Mouse (Mus musculus) CH12.LX (cell line): ENCODE measurements around the gene Ciao2a. TPM values are rescaled to one million over a fixed set of nuclear protein-coding genes. Genes with fewer than 3 reads are reported as not detected.
A peak's percentile ranks its signal among the peaks of the same experiment; 100 is the strongest.

ENCODE experiments used
- DNase-seq: peaks from one replicate; pipeline ENCODE4 v3.0.0-alpha.2; 2013; ENCODE audit errors: extremely low read depth
- H3K27ac ChIP-seq: 2 replicates; pipeline ENCODE4 v1.5.1; 2012; ENCODE audit warnings: low read depth, mild to moderate bottlenecking, control low read depth, moderate library complexity; ENCODE audit not compliant: insufficient read depth
- H3K27me3 ChIP-seq: replicated peaks from 2 replicates; pipeline ENCODE3; 2012; ENCODE audit warnings: inconsistent platforms
- H3K36me3 ChIP-seq, 2 experiments: replicated peaks in 1 of 2; 2 replicates each; pipeline versions ENCODE3 to v1.6.1; 2012; ENCODE audit warnings: inconsistent platforms in 1 of 2, low read length in 1 of 2, mild to moderate bottlenecking in 1 of 2, mixed read lengths in 1 of 2, moderate library complexity in 1 of 2; ENCODE audit not compliant: control insufficient read depth in 1 of 2, insufficient read depth in 1 of 2
- H3K4me1 ChIP-seq, 2 experiments: 2 replicates each; pipeline ENCODE4 v1.6.1; 2012; ENCODE audit warnings: inconsistent platforms in 1 of 2, moderate library complexity in 1 of 2; ENCODE audit not compliant: insufficient read depth in 2 of 2, control insufficient read depth in 1 of 2
- H3K4me2 ChIP-seq: 2 replicates; pipeline ENCODE4 v1.6.1; 2012; ENCODE audit warnings: low read depth, mild to moderate bottlenecking, control low read depth; ENCODE audit not compliant: poor library complexity, insufficient read depth, severe bottlenecking
- H3K4me3 ChIP-seq, 3 experiments: fragments of 150-350 bp in 1 of 3; sonication (generic) in 1 of 3; replicated peaks in 1 of 3; 2 replicates each; pipeline versions ENCODE3 to v1.5.1; 2011 to 2012; ENCODE audit warnings: low read depth in 2 of 3, low read length in 2 of 3, mild to moderate bottlenecking in 2 of 3, moderate library complexity in 2 of 3, control low read depth in 1 of 3, improper control_type of control experiment in 1 of 3, inconsistent platforms in 1 of 3, mixed read lengths in 1 of 3; ENCODE audit not compliant: poor library complexity in 1 of 3
- H3K79me2 ChIP-seq: replicated peaks from 2 replicates; pipeline ENCODE4 v1.6.1; 2012; ENCODE audit warnings: mild to moderate bottlenecking, moderate library complexity; ENCODE audit not compliant: control insufficient read depth, poor library complexity, insufficient read depth, severe bottlenecking; ENCODE audit errors: extremely low read depth
- H3K9ac ChIP-seq: 2 replicates; pipeline ENCODE4 v1.6.1; 2012; ENCODE audit warnings: low read depth, mild to moderate bottlenecking, control low read depth, moderate library complexity; ENCODE audit not compliant: insufficient read depth
- H3K9me3 ChIP-seq: replicated peaks from 2 replicates; pipeline ENCODE3; 2012; ENCODE audit warnings: low read length, inconsistent platforms, mixed read lengths
- BHLHE40 ChIP-seq: IDR thresholded peaks from 2 replicates; pipeline ENCODE4 v1.6.1; 2011; ENCODE audit warnings: mild to moderate bottlenecking, low read depth, low read length, improper control_type of control experiment
- CHD1 ChIP-seq: IDR thresholded peaks from 2 replicates; pipeline ENCODE4 v1.6.1; 2012; ENCODE audit warnings: low read depth, low read length, improper control_type of control experiment, inconsistent platforms
- CHD2 ChIP-seq: IDR thresholded peaks from 2 replicates; pipeline ENCODE4 v1.6.1; 2011; ENCODE audit warnings: low read length, improper control_type of control experiment
- CTCF ChIP-seq, 2 experiments: IDR thresholded peaks in 1 of 2; conservative IDR thresholded peaks in 1 of 2; 2 replicates each; pipeline ENCODE4 v1.5.1; 2011 to 2012; ENCODE audit warnings: low read depth in 2 of 2, low read length in 2 of 2, improper control_type of control experiment in 1 of 2, inconsistent platforms in 1 of 2, mild to moderate bottlenecking in 1 of 2, moderate library complexity in 1 of 2
- E2F4 ChIP-seq: IDR thresholded peaks from 2 replicates; pipeline ENCODE4 v1.6.1; 2011; ENCODE audit warnings: low read depth, low read length, improper control_type of control experiment; ENCODE audit not compliant: insufficient replicate concordance
- ELF1 ChIP-seq: IDR thresholded peaks from 2 replicates; pipeline ENCODE4 v1.6.1; 2014; ENCODE audit warnings: low read depth, mild to moderate bottlenecking, inconsistent platforms, low read length, improper control_type of control experiment
- EP300 ChIP-seq: IDR thresholded peaks from 2 replicates; pipeline ENCODE4 v1.6.1; 2011; ENCODE audit warnings: low read length, improper control_type of control experiment
- ETS1 ChIP-seq: conservative IDR thresholded peaks from 2 replicates; pipeline ENCODE4 v1.6.1; 2012; ENCODE audit warnings: low read depth, mild to moderate bottlenecking, inconsistent platforms, low read length, improper control_type of control experiment, moderate library complexity
- GABPA ChIP-seq: IDR thresholded peaks from 2 replicates; pipeline ENCODE4 v1.6.1; 2012; ENCODE audit warnings: low read depth, low read length, improper control_type of control experiment, inconsistent platforms; ENCODE audit not compliant: insufficient replicate concordance
- HCFC1 ChIP-seq: IDR thresholded peaks from 2 replicates; pipeline ENCODE4 v1.6.1; 2012; ENCODE audit warnings: low read depth, mild to moderate bottlenecking, inconsistent platforms, low read length, improper control_type of control experiment
- IRF4 ChIP-seq: IDR thresholded peaks from 2 replicates; pipeline ENCODE4 v1.6.1; 2014; ENCODE audit warnings: low read depth, mild to moderate bottlenecking, inconsistent platforms, low read length, improper control_type of control experiment
- JUN ChIP-seq: IDR thresholded peaks from 2 replicates; pipeline ENCODE4 v1.6.1; 2011; ENCODE audit warnings: low read depth, mild to moderate bottlenecking, low read length, improper control_type of control experiment, moderate library complexity; ENCODE audit not compliant: insufficient read depth
- JUND ChIP-seq: conservative IDR thresholded peaks from 2 replicates; pipeline ENCODE4 v1.6.1; 2011; ENCODE audit warnings: low read depth, low read length, improper control_type of control experiment
- KAT2A ChIP-seq: IDR thresholded peaks from 2 replicates; pipeline ENCODE4 v1.6.1; 2012; ENCODE audit warnings: low read length, improper control_type of control experiment, inconsistent platforms; ENCODE audit not compliant: insufficient replicate concordance
- MAFK ChIP-seq: IDR thresholded peaks from 2 replicates; pipeline ENCODE4 v1.6.1; 2011; ENCODE audit warnings: low read length, improper control_type of control experiment; ENCODE audit not compliant: insufficient replicate concordance
- MAX ChIP-seq: IDR thresholded peaks from 2 replicates; pipeline ENCODE4 v1.6.1; 2011; ENCODE audit warnings: low read length, improper control_type of control experiment
- MAZ ChIP-seq: IDR thresholded peaks from 2 replicates; pipeline ENCODE4 v1.6.1; 2012; ENCODE audit warnings: low read depth, mild to moderate bottlenecking, inconsistent platforms, low read length, improper control_type of control experiment, moderate library complexity
- MEF2A ChIP-seq: IDR thresholded peaks from 2 replicates; pipeline ENCODE4 v1.6.1; 2014; ENCODE audit warnings: low read depth, mild to moderate bottlenecking, inconsistent platforms, low read length, improper control_type of control experiment, borderline replicate concordance
- MXI1 ChIP-seq: IDR thresholded peaks from 2 replicates; pipeline ENCODE4 v1.6.1; 2011; ENCODE audit warnings: mild to moderate bottlenecking, low read depth, low read length, improper control_type of control experiment
- MYC ChIP-seq: IDR thresholded peaks from 2 replicates; pipeline ENCODE4 v1.6.1; 2011; ENCODE audit warnings: low read depth, mild to moderate bottlenecking, improper control_type of control experiment, low read length
- NELFE ChIP-seq: IDR thresholded peaks from 2 replicates; pipeline ENCODE4 v1.6.1; 2011; ENCODE audit warnings: low read depth, low read length, improper control_type of control experiment
- NRF1 ChIP-seq: IDR thresholded peaks from 2 replicates; pipeline ENCODE4 v1.6.1; 2014; ENCODE audit warnings: low read depth, mild to moderate bottlenecking, inconsistent platforms, low read length, improper control_type of control experiment, moderate library complexity
- PAX5 ChIP-seq: IDR thresholded peaks from 2 replicates; pipeline ENCODE4 v1.6.1; 2012; ENCODE audit warnings: low read length, inconsistent platforms, mixed read lengths
- POLR2A ChIP-seq: IDR thresholded peaks from 2 replicates; pipeline ENCODE4 v1.6.1; 2011; ENCODE audit warnings: low read depth, mild to moderate bottlenecking, improper control_type of control experiment, low read length
- POLR2AphosphoS2 ChIP-seq: IDR thresholded peaks from 2 replicates; pipeline ENCODE4 v1.6.1; 2011; ENCODE audit warnings: low read depth, low read length, improper control_type of control experiment
- RAD21 ChIP-seq: IDR thresholded peaks from 2 replicates; pipeline ENCODE4 v1.6.1; 2011; ENCODE audit warnings: low read depth, mild to moderate bottlenecking, low read length, improper control_type of control experiment, moderate library complexity
- RCOR1 ChIP-seq: conservative IDR thresholded peaks from 2 replicates; pipeline ENCODE4 v1.6.1; 2012; ENCODE audit warnings: low read depth, mild to moderate bottlenecking, inconsistent platforms, low read length, improper control_type of control experiment
- SIN3A ChIP-seq: IDR thresholded peaks from 2 replicates; pipeline ENCODE4 v1.6.1; 2012; ENCODE audit warnings: low read length, improper control_type of control experiment, inconsistent platforms
- SMC3 ChIP-seq: IDR thresholded peaks from 2 replicates; pipeline ENCODE4 v1.6.1; 2011; ENCODE audit warnings: low read depth, low read length, improper control_type of control experiment
- TBP ChIP-seq: conservative IDR thresholded peaks from 2 replicates; pipeline ENCODE4 v1.6.1; 2011; ENCODE audit warnings: low read depth, low read length, improper control_type of control experiment
- TCF12 ChIP-seq: IDR thresholded peaks from 2 replicates; pipeline ENCODE4 v1.6.1; 2014; ENCODE audit warnings: low read depth, mild to moderate bottlenecking, inconsistent platforms, low read length, improper control_type of control experiment
- UBTF ChIP-seq: IDR thresholded peaks from 2 replicates; pipeline ENCODE4 v1.6.1; 2012; ENCODE audit warnings: low read depth, mild to moderate bottlenecking, inconsistent platforms, low read length, improper control_type of control experiment, moderate library complexity
- USF1 ChIP-seq: IDR thresholded peaks from 2 replicates; pipeline ENCODE4 v1.6.1; 2014; ENCODE audit warnings: low read depth, mild to moderate bottlenecking, inconsistent platforms, low read length, improper control_type of control experiment
- USF2 ChIP-seq: conservative IDR thresholded peaks from 2 replicates; pipeline ENCODE4 v1.6.1; 2011; ENCODE audit warnings: low read depth, low read length, improper control_type of control experiment
- ZC3H11A ChIP-seq: IDR thresholded peaks from 2 replicates; pipeline ENCODE4 v1.6.1; 2012; ENCODE audit warnings: low read depth, mild to moderate bottlenecking, inconsistent platforms, low read length, improper control_type of control experiment
- ZKSCAN1 ChIP-seq: IDR thresholded peaks from 2 replicates; pipeline ENCODE4 v1.6.1; 2012; ENCODE audit warnings: low read depth, inconsistent platforms, low read length, improper control_type of control experiment, borderline replicate concordance
- ZMIZ1 ChIP-seq: IDR thresholded peaks from 2 replicates; pipeline ENCODE4 v1.6.1; 2012; ENCODE audit warnings: low read depth, mild to moderate bottlenecking, inconsistent platforms, low read length, improper control_type of control experiment
- ZNF384 ChIP-seq: IDR thresholded peaks from 2 replicates; pipeline ENCODE4 v1.6.1; 2012; ENCODE audit warnings: low read depth, low read length, improper control_type of control experiment, inconsistent platforms
- dilution Hi-C: fragments of 300-500 bp; cut with MboI; formaldehyde crosslinking; loops from 2 replicates; pipeline ENCODE4 v1.14.3; 2020; ENCODE audit warnings: low sequenced_read_pairs; ENCODE audit not compliant: extremely low pct_unique_long_range_greater_than_20kb, extremely low pct_ligation_motif_present
- in situ Hi-C: fragments of 300-500 bp; cut with MboI; formaldehyde crosslinking; loops from 3 replicates; pipeline ENCODE4 v1.14.3; 2019; ENCODE audit warnings: low sequenced_read_pairs, low pct_ligation_motif_present, low pct_unique_long_range_greater_than_20kb, mixed read lengths
- polyA plus RNA-seq: library from polyadenylated mRNA; unstranded; fragments of >175 nt; gene quantifications from 2 replicates; pipeline ENCODE4 v1.2.1, GENCODE M21; 2012; ENCODE audit warnings: low read depth; ENCODE audit not compliant: insufficient read length
- total RNA-seq, 2 experiments: library from RNA; depleted of rRNA; stranded (reverse); fragments of 300-350 nt in 1 of 2; fragments of >200 nt in 1 of 2; gene quantifications; 2 replicates each; pipeline ENCODE4 v1.2.3; 2012 to 2014

The Ciao2a gene
- total and polyA plus RNA-seq, 3 experiments: 144 to 359 (median 197) TPM

GRCm38 (mm10) chr9:66125543-66126455, 612 bp upstream of the Ciao2a start:
- in situ Hi-C loops (loop anchor here (25.0 kb wide), 2 partner anchors 387 to 662 kb away; partner anchors contain the start of genes Aph1b, Fbxl22 and Gm10647), dilution Hi-C loops (no loop called here)
- DNase-seq: no peak
- Histone ChIP-seq H3K4me2 (peak overlapping the region; percentile 99), H3K4me3 (peak overlapping the region; percentile 64 to 91 (median 72)), H3K4me1 (peaks cover 8 to 50% of the 10 kb centered on the region in 2 experiments), H3K79me2 (peaks cover 59% of the 10 kb centered on the region), H3K9ac (peak overlapping the region; percentile 89), H3K27ac (peak overlapping the region; percentile 93), H3K9me3 (no peaks in the 10 kb centered on the region), H3K36me3 (peaks cover 8 to 27% of the 10 kb centered on the region in 2 experiments), H3K27me3 (no peaks in the 10 kb centered on the region)
- TF ChIP-seq SIN3A (0 out of 2 replicates have a peak, but pooled peaks have one; percentile 13), USF1 (no peak), TBP (no peak), RCOR1 (0 out of 2 replicates have a peak, but pooled peaks have one; percentile 58), MAFK (0 out of 2 replicates have a peak, but pooled peaks have one; percentile 20), NRF1 (no peak), BHLHE40 (no peak), ZKSCAN1 (no peak), ZNF384 (peak; percentile 80), PAX5 (no peak), MEF2A (no peak; the same call in none of the 2 replicates), CHD2 (no peak), MXI1 (no peak), POLR2AphosphoS2 (no peak), ZMIZ1 (no peak; the same call in 1 of the 2 replicates), EP300 (peak; percentile 66), RAD21 (no peak), JUND (peak; percentile 44), POLR2A (no peak), USF2 (no peak), JUN (no peak), GABPA (no peak), MAX (no peak), NELFE (no peak), IRF4 (no peak), MAZ (peak; percentile 5; the same call in 1 of the 2 replicates), MYC (no peak; the same call in 1 of the 2 replicates), ETS1 (no peak), ZC3H11A (no peak), CHD1 (0 out of 2 replicates have a peak, but pooled peaks have one; percentile 39), TCF12 (no peak), ELF1 (no peak), KAT2A (no peak), UBTF (no peak), E2F4 (no peak), SMC3 (no peak), CTCF (conservative IDR thresholded peaks at IDR 0.05 in 1 of 2, IDR thresholded peaks at IDR 0.05 in 1 of 2; ENCODE audit: low read depth in 2 of 2, low read length in 2 of 2) (no peak), HCFC1 (no peak)
